Mouse (Mus musculus): ENCODE measurements at regions not wholly inside any gene's neighbourhood (a gene's known extent, or its start where the extent isn't known, plus 50 kb on each side); places are given as distances from the start of the nearest gene placed in this dataset.

DNA sequence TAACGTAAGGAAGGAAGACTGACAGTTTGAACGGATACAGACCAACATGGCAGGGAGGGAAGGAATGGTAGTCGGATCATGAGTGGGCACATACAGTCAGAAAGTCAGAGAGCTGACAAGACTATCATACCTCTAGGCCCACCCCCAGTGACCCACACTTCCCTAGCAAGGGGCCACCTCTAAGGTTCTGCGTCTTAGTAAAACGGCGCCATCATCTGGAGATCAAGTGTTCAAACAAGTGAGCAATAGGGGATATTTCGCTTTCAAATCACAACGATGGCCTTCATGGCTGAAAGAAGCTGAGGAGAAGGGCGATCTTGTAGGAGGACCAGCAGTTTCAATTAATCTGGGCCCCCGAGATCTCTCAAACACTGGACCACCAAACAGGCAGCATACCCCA, 196.1 kb downstream of the 4933412E24Rik start:
- TF ChIP-seq CTCF (IDR thresholded peaks at IDR 0.05 in 2 of 3, conservative IDR thresholded peaks at IDR 0.05 in 1 of 3; ENCODE audit: control insufficient read depth in 1 of 3, insufficient read depth in 1 of 3, low read depth in 2 of 3, low read length in 3 of 3, poor library complexity in 1 of 3, severe bottlenecking in 1 of 3), result no peak
- no peak for TF ChIP-seq NRF1 (IDR thresholded peaks at IDR 0.05; ENCODE audit: insufficient read depth, low read depth, low read length, poor library complexity, severe bottlenecking)
- TF ChIP-seq POLR2A (IDR thresholded peaks at IDR 0.05; ENCODE audit: control insufficient read depth in 1 of 2, insufficient read depth in 1 of 2, low read depth in 1 of 2, low read length in 2 of 2, poor library complexity in 1 of 2), result no peak

All from MEL (cell line).